Mouse (Mus musculus) hindbrain, embryonic 12.5 days (tissue): Measurements from ENCODE around the gene Baz2b. TPM values are rescaled to one million over a fixed set of nuclear protein-coding genes. Genes with fewer than 3 reads are reported as not detected.

Experiments used
- ATAC-seq: fragments of 200-750 bp; cut with Nextera tagmentation; 2 replicates; pipeline ENCODE4 v1.8.0; 2017; ENCODE audit warnings: moderate TSS enrichment; ENCODE audit not compliant: low FRiP score
- H3K27ac ChIP-seq: fragments of 300-500 bp; sonication (generic); 2 replicates; pipeline ENCODE4 v1.5.1; 2016; ENCODE audit warnings: mild to moderate bottlenecking
- H3K27me3 ChIP-seq: fragments of 300-500 bp; sonication (generic); 2 replicates; pipeline ENCODE4 v1.6.1; 2016; ENCODE audit warnings: mild to moderate bottlenecking
- H3K36me3 ChIP-seq: fragments of 300-500 bp; sonication (generic); 2 replicates; pipeline ENCODE4 v1.6.1; 2016; ENCODE audit warnings: mild to moderate bottlenecking
- H3K4me1 ChIP-seq: fragments of 300-500 bp; sonication (generic); 2 replicates; pipeline ENCODE4 v1.6.1; 2016
- H3K4me2 ChIP-seq: fragments of 300-500 bp; sonication (generic); replicated peaks from 2 replicates; pipeline ENCODE4 v1.6.1; 2016; ENCODE audit warnings: mild to moderate bottlenecking
- H3K4me3 ChIP-seq: fragments of 300-500 bp; sonication (generic); 2 replicates; pipeline ENCODE4 v1.5.1; 2016; ENCODE audit warnings: mild to moderate bottlenecking
- H3K9ac ChIP-seq: fragments of 300-500 bp; sonication (generic); 2 replicates; pipeline ENCODE4 v1.6.1; 2016; ENCODE audit warnings: mild to moderate bottlenecking, moderate library complexity
- H3K9me3 ChIP-seq: fragments of 300-500 bp; sonication (generic); replicated peaks from 2 replicates; pipeline ENCODE4 v1.6.1; 2016; ENCODE audit warnings: mild to moderate bottlenecking
- WGBS: fragments of 180-500 bp; shearing (Covaris S2); methylation state at CpG from one replicate; pipeline ENCODE4 v1.1.7; 2016; 5-methylcytosine and 5-hydroxymethylcytosine counted together
- polyA plus RNA-seq: library from polyadenylated mRNA; unstranded; fragments of >200 nt; fragmentation: Nextera tagmentation; extraction: Ambion mirVana; gene quantifications from 2 replicates; pipeline ENCODE4 v1.2.1, GENCODE M21; 2016

Baz2b gene
- polyA plus RNA-seq, 1 experiment from 2014 or later: 92.4 TPM

GRCm38 (mm10) chr2:59951706-59952105 is 257.9 kb downstream of the Baz2b start:
- no peak for ATAC-seq
- H3K36me3 ChIP-seq: peaks cover 33% of the 10 kb centered on the region
- H3K4me1 ChIP-seq: no peaks in the 10 kb centered on the region
- H3K27ac ChIP-seq: no peak overlapping the region
- H3K27me3 ChIP-seq: no peaks in the 10 kb centered on the region
- H3K9me3 ChIP-seq: no peaks in the 10 kb centered on the region
- no peak overlapping the region for H3K9ac ChIP-seq
- WGBS: 89% methylated on average over 8 of the region's 8 CpGs
- H3K4me3 ChIP-seq: no peak overlapping the region
- no peak overlapping the region for H3K4me2 ChIP-seq

GRCm38 (mm10) chr2:59951127-59951526 is 258.5 kb downstream of the Baz2b start:
- no peak overlapping the region for H3K4me2 ChIP-seq
- no peak overlapping the region for H3K9ac ChIP-seq
- H3K4me3 ChIP-seq: no peak overlapping the region
- H3K4me1 ChIP-seq: no peaks in the 10 kb centered on the region
- no peaks in the 10 kb centered on the region for H3K27me3 ChIP-seq
- H3K27ac ChIP-seq: no peak overlapping the region
- H3K9me3 ChIP-seq: no peaks in the 10 kb centered on the region
- peaks cover 33% of the 10 kb centered on the region for H3K36me3 ChIP-seq
- 86% methylated on average over 4 of the region's 4 CpGs for WGBS
- ATAC-seq: no peak

DNA sequence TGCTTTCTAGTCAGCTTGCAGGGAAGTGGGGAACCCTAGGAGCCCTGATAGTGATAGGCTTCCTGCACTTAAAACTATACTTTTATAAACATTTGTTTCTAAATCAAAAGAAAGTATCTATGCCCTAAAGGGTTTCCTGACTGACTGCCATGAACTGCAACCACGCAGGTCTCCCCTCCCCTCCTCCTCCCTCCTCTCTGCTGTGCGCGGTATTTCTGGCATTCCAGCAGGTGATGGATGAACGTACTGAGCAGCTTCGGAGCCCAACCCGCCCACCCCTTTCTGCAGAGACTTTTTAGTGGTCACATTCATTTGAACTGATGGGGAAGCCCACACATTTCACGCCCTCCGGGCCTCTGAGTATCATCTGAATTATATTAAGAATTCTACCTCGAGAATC is 273.3 kb downstream of the Baz2b start:
- ATAC-seq: no peak
- Histone ChIP-seq H3K4me3 (no peak overlapping the region), H3K36me3 (peaks cover 24% of the 10 kb centered on the region), H3K27ac (no peak overlapping the region), H3K9ac (no peak overlapping the region), H3K4me1 (no peaks in the 10 kb centered on the region), H3K4me2 (no peak overlapping the region), H3K27me3 (no peaks in the 10 kb centered on the region), H3K9me3 (no peaks in the 10 kb centered on the region)
- WGBS: 24% methylated on average over 9 of the region's 9 CpGs

GRCm38 (mm10) chr2:59933129-59933528 is 276.5 kb downstream of the Baz2b start:
- no peaks in the 10 kb centered on the region for H3K27me3 ChIP-seq
- peaks cover 21% of the 10 kb centered on the region for H3K36me3 ChIP-seq
- no peaks in the 10 kb centered on the region for H3K9me3 ChIP-seq
- no peak overlapping the region for H3K4me2 ChIP-seq
- H3K27ac ChIP-seq: no peak overlapping the region
- H3K4me1 ChIP-seq: no peaks in the 10 kb centered on the region
- 97% methylated on average over 3 of the region's 3 CpGs for WGBS
- H3K9ac ChIP-seq: no peak overlapping the region
- H3K4me3 ChIP-seq: no peak overlapping the region
- ATAC-seq: no peak

DNA sequence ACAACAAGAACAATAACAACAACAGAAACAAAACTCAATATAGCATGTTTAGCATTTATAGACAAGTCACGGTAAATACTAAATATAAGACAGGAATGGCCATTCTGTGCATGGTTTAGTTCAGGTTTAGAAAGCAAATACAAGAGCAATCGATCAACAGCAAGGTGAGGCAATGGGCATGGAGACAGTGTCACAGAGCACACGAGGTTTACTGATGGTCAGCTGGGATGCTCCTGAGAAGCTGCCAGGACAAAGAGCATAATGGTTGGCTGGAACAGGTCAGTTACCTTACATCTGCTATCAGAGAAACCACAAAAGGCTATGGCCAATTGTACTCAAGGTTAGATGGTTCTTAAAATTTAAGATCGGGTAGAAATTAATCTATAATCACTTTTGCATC is 277.4 kb downstream of the Baz2b start:
- Histone ChIP-seq H3K9ac (no peak overlapping the region), H3K27me3 (no peaks in the 10 kb centered on the region), H3K36me3 (peaks cover 21% of the 10 kb centered on the region), H3K4me1 (no peaks in the 10 kb centered on the region), H3K4me3 (no peak overlapping the region), H3K9me3 (no peaks in the 10 kb centered on the region), H3K27ac (no peak overlapping the region), H3K4me2 (no peak overlapping the region)
- 89% methylated on average over 4 of the region's 4 CpGs for WGBS
- ATAC-seq: no peak

DNA sequence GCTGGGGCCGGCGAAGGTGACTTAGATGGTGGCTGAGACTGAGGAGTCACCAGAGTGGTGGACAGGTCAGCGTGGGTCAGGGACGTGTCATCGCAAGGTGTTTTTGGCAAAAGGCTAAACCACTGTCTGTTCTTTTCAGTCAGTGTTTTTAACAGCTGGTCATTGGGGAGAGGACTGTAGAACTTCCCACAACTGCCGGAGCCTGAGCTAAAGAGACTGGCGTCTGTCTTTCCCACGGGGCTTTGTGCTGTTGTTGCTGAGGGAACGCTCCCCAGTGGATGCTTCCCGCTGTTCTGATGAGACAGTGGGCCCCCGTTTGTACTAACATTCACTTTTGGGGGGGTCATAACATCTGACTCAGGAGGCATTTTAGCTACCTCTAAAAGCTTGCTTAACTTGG is 296.0 kb downstream of the Baz2b start:
- Histone ChIP-seq H3K36me3 (peaks cover 71% of the 10 kb centered on the region), H3K27ac (no peak overlapping the region), H3K4me1 (no peaks in the 10 kb centered on the region), H3K4me3 (no peak overlapping the region), H3K27me3 (no peaks in the 10 kb centered on the region), H3K9ac (no peak overlapping the region), H3K9me3 (no peaks in the 10 kb centered on the region), H3K4me2 (no peak overlapping the region)
- no peak for ATAC-seq
- 83% methylated on average over 11 of the region's 11 CpGs for WGBS

- 87% methylated on average over 9 of the region's 9 CpGs for WGBS
- no peak overlapping the region for H3K4me3 ChIP-seq
- no peak overlapping the region for H3K4me2 ChIP-seq
- no peaks in the 10 kb centered on the region for H3K4me1 ChIP-seq
- H3K9ac ChIP-seq: no peak overlapping the region
- no peak overlapping the region for H3K27ac ChIP-seq
- ATAC-seq: no peak
- peaks cover 48% of the 10 kb centered on the region for H3K36me3 ChIP-seq
- H3K9me3 ChIP-seq: no peaks in the 10 kb centered on the region
- no peaks in the 10 kb centered on the region for H3K27me3 ChIP-seq
Measured at GRCm38 (mm10) chr2:59908048-59908447, 301.6 kb downstream of the Baz2b start.

- Histone ChIP-seq H3K27me3 (no peaks in the 10 kb centered on the region), H3K4me2 (no peak overlapping the region), H3K4me3 (no peak overlapping the region), H3K36me3 (peaks cover 37% of the 10 kb centered on the region), H3K9ac (no peak overlapping the region), H3K27ac (no peak overlapping the region), H3K9me3 (no peaks in the 10 kb centered on the region), H3K4me1 (no peaks in the 10 kb centered on the region)
- no peak for ATAC-seq
- 88% methylated on average over 7 of the region's 7 CpGs for WGBS
Measured at GRCm38 (mm10) chr2:59904007-59904406, 305.6 kb downstream of the Baz2b start.

- H3K4me2 ChIP-seq: no peak overlapping the region
- ATAC-seq: no peak
- H3K27ac ChIP-seq: no peak overlapping the region
- H3K9me3 ChIP-seq: no peaks in the 10 kb centered on the region
- no peaks in the 10 kb centered on the region for H3K27me3 ChIP-seq
- H3K4me3 ChIP-seq: no peak overlapping the region
- peaks cover 27% of the 10 kb centered on the region for H3K36me3 ChIP-seq
- no peaks in the 10 kb centered on the region for H3K4me1 ChIP-seq
- H3K9ac ChIP-seq: no peak overlapping the region
- 74% methylated on average over 4 of the region's 4 CpGs for WGBS
Measured at GRCm38 (mm10) chr2:59898666-59899065, 311.0 kb downstream of the Baz2b start.

GRCm38 (mm10) chr2:59898105-59898504 is 311.5 kb downstream of the Baz2b start:
- WGBS: 87% methylated on average over 6 of the region's 7 CpGs
- no peak; the same call in 1 of the 2 replicates for ATAC-seq
- H3K36me3 ChIP-seq: peaks cover 27% of the 10 kb centered on the region

GRCm38 (mm10) chr2:59896837-59897236 is 312.8 kb downstream of the Baz2b start:
- ATAC-seq: no peak
- Histone ChIP-seq H3K9me3 (no peaks in the 10 kb centered on the region), H3K9ac (no peak overlapping the region), H3K27ac (no peak overlapping the region), H3K4me3 (no peak overlapping the region), H3K27me3 (no peaks in the 10 kb centered on the region), H3K4me1 (no peaks in the 10 kb centered on the region), H3K36me3 (peaks cover 29% of the 10 kb centered on the region), H3K4me2 (no peak overlapping the region)
- WGBS: 83% methylated on average over 8 of the region's 8 CpGs

More at GRCm38 (mm10) chr2:59898105-59898504, 311.5 kb downstream of the Baz2b start:
- Histone ChIP-seq H3K4me1 (no peaks in the 10 kb centered on the region), H3K27ac (no peak overlapping the region), H3K27me3 (no peaks in the 10 kb centered on the region), H3K9me3 (no peaks in the 10 kb centered on the region), H3K4me2 (no peak overlapping the region), H3K9ac (no peak overlapping the region), H3K4me3 (no peak overlapping the region)

DNA sequence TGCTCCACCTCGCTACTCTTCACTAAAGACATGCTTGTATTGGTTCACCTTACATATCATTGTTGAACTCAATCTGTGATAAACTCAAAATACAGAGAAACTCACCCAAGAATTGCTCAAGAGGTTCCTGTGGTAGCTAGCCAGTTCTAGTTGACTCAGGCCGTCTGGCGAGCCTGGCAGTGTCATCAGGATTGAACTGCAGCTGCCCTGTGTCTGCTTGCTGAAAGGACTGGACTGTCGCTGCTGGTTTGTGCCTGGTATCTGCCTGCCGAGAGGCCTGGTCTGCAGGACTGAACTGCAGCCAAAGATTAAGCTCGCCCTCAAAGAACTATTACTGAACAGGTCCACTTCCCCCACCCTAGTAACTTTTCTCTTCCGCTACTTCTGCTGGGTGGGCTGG is 313.2 kb downstream of the Baz2b start:
- Histone ChIP-seq H3K4me1 (no peaks in the 10 kb centered on the region), H3K4me2 (no peak overlapping the region), H3K36me3 (peaks cover 26% of the 10 kb centered on the region), H3K9ac (no peak overlapping the region), H3K4me3 (no peak overlapping the region), H3K27me3 (no peaks in the 10 kb centered on the region), H3K27ac (no peak overlapping the region), H3K9me3 (no peaks in the 10 kb centered on the region)
- ATAC-seq: no peak
- 77% methylated on average over 7 of the region's 7 CpGs for whole genome bisulfite sequencing

DNA sequence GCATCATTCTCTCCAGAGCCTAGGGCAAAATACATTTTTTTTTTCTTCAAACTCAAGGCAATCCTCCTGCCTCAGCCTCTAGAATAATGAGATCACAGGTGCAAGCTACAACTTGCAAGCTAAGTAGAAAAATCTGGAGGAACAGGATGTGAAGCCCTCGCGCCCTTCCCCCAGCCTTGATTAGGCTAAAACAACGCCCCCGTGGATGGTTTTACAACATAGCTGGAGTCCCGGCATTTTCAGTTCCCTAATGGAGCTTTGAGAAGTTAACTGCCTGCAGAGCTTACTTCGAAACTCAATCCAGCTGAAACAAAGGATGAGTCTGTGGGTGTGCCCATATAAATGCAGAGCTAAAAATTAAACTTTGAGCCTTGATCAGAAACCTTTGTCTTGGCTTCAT is 319.9 kb downstream of the Baz2b start:
- ATAC-seq: no peak
- Histone ChIP-seq H3K9ac (no peak overlapping the region), H3K9me3 (no peaks in the 10 kb centered on the region), H3K4me1 (no peaks in the 10 kb centered on the region), H3K4me3 (no peak overlapping the region), H3K27ac (no peak overlapping the region), H3K36me3 (peaks cover 7% of the 10 kb centered on the region), H3K27me3 (no peaks in the 10 kb centered on the region), H3K4me2 (no peak overlapping the region)
- 86% methylated on average over 6 of the region's 6 CpGs for WGBS
